Mouse (Mus musculus) neural tube, embryonic 14.5 days (tissue): ENCODE data around the gene Tm7sf2. TPM values are rescaled to one million over a fixed set of nuclear protein-coding genes. Genes with fewer than 3 reads are reported as not detected.

ENCODE experiments used
- ATAC-seq: fragments of 200-750 bp; cut with Nextera tagmentation; 2 replicates; pipeline ENCODE4 v1.8.0; 2017; ENCODE audit warnings: low read depth, mild to moderate bottlenecking, moderate TSS enrichment, moderate library complexity
- H3K27ac ChIP-seq: fragments of 300-500 bp; sonication (generic); 2 replicates; pipeline ENCODE4 v1.5.1; 2014; ENCODE audit warnings: low read depth, mild to moderate bottlenecking, control low read depth, low read length, moderate library complexity, mixed read lengths
- H3K27me3 ChIP-seq: fragments of 300-500 bp; sonication (generic); 2 replicates; pipeline ENCODE4 v1.6.1; 2014; ENCODE audit warnings: low read length; ENCODE audit not compliant: control insufficient read depth, insufficient read depth
- H3K36me3 ChIP-seq: fragments of 300-500 bp; sonication (generic); 2 replicates; pipeline ENCODE4 v1.6.1; 2014; ENCODE audit warnings: low read length, mixed read lengths; ENCODE audit not compliant: control insufficient read depth, insufficient read depth
- H3K4me1 ChIP-seq: fragments of 300-500 bp; sonication (generic); 2 replicates; pipeline ENCODE4 v1.6.1; 2014; ENCODE audit warnings: low read length; ENCODE audit not compliant: control insufficient read depth, insufficient read depth
- H3K4me2 ChIP-seq: fragments of 300-500 bp; sonication (generic); 2 replicates; pipeline ENCODE4 v1.6.1; 2014; ENCODE audit warnings: mild to moderate bottlenecking, low read depth, low read length, control low read depth
- H3K4me3 ChIP-seq: fragments of 300-500 bp; sonication (generic); 2 replicates; pipeline ENCODE4 v1.5.1; 2014; ENCODE audit warnings: low read depth, low read length, control low read depth, mixed read lengths
- H3K9ac ChIP-seq: fragments of 300-500 bp; sonication (generic); replicated peaks from 2 replicates; pipeline ENCODE4 v1.6.1; 2014; ENCODE audit warnings: low read depth, mild to moderate bottlenecking, control low read depth, low read length, mixed read lengths
- H3K9me3 ChIP-seq: fragments of 300-500 bp; sonication (generic); 2 replicates; pipeline ENCODE4 v1.6.1; 2016; ENCODE audit warnings: low read length; ENCODE audit not compliant: control insufficient read depth
- WGBS: fragments of 180-500 bp; shearing (Covaris S2); extraction: QIAGEN DNeasy Blood & Tissue Kit; methylation state at CpG from one replicate; pipeline ENCODE4 v1.1.7; 2014; 5-methylcytosine and 5-hydroxymethylcytosine counted together
- polyA plus RNA-seq: library from polyadenylated mRNA; unstranded; fragments of >200 nt; fragmentation: Nextera tagmentation; extraction: Ambion mirVana; gene quantifications from 2 replicates; pipeline ENCODE4 v1.2.1, GENCODE M21; 2014

Tm7sf2 gene
- polyA plus RNA-seq, 1 experiment from 2014 or later: 63.7 TPM

GRCm38 (mm10) chr19:6073889-6074288, 5.7 kb upstream of the Tm7sf2 start:
- H3K4me2 ChIP-seq: no peak overlapping the region
- no peak overlapping the region for H3K27ac ChIP-seq
- peaks cover 18% of the 10 kb centered on the region for H3K36me3 ChIP-seq
- H3K27me3 ChIP-seq: no peaks in the 10 kb centered on the region
- H3K9me3 ChIP-seq: no peaks in the 10 kb centered on the region
- peaks cover 11% of the 10 kb centered on the region for H3K4me1 ChIP-seq
- no peak for ATAC-seq
- no peak overlapping the region for H3K9ac ChIP-seq
- 88% methylated on average over 5 of the region's 5 CpGs for WGBS
- no peak overlapping the region for H3K4me3 ChIP-seq

GRCm38 (mm10) chr19:6071261-6071660, 3.1 kb upstream of the Tm7sf2 start:
- Histone ChIP-seq H3K27me3 (no peaks in the 10 kb centered on the region), H3K4me2 (no peak overlapping the region), H3K4me1 (peaks cover 15% of the 10 kb centered on the region), H3K4me3 (no peak overlapping the region), H3K36me3 (peaks cover 18% of the 10 kb centered on the region), H3K27ac (no peak overlapping the region), H3K9ac (no peak overlapping the region), H3K9me3 (no peaks in the 10 kb centered on the region)
- WGBS: 95% methylated on average over 19 of the region's 19 CpGs
- ATAC-seq: no peak

DNA sequence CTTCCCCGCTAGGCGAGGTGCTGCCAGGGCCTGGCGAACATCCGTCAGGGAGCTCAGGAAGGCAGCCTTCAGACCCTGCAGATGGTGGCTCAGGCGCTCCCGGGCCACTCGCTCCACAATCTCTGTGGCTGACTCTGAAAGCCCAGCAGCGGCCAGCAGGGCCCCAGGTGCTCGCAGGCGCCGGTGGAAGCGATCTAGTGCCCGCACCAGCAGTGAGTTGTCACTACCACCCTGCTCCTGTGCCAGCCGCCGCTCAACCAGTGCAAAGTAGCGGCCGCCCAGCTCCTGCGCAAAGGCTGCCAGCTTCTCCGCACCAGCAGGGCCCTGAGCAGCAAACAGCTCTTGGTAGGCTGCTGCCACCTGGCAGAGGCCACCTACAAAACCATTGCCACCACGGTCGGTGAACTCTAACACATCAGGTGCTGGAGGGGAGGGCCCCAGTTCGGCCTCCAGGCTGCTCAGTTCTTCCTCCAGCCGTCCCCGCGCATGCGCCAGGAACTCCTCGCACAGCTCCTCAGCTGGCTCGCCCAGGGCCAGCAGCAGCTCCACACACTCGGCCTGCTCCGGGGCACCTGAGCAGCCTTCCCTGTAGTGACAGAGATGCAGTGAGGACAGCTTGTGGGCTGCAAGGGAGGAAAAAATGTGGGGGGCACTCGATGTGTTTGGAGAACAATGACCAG, 2.5 kb upstream of the Tm7sf2 start:
- no peak for ATAC-seq
- 93% methylated on average over 31 of the region's 31 CpGs for WGBS
- Histone ChIP-seq H3K36me3 (peaks cover 18% of the 10 kb centered on the region), H3K4me1 (peaks cover 15% of the 10 kb centered on the region; the same call in 1 of the 2 replicates), H3K9me3 (no peaks in the 10 kb centered on the region), H3K4me2 (no peak overlapping the region), H3K27ac (no peak overlapping the region), H3K27me3 (no peaks in the 10 kb centered on the region), H3K9ac (no peak overlapping the region), H3K4me3 (no peak overlapping the region)

DNA sequence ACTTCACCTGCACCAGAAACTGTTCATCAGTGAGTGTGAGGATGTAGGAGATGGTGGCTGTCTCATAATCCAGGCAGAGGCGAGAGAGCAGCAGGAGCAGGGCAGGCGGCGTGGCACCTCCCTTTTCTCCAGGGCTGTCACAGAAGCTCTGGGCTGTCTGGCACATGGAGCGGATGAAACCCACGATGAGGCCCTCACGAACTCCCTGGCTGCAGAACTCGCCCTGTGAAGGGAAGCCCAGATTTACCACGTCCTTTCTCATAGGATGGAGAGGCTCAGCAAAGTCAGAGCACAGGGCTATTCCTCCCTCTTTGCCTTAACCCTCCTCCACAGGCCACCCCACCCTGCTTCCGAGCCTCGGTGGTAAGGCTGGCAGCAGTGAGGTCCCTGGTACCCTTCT, 1.7 kb upstream of the Tm7sf2 start:
- 97% methylated on average over 10 of the region's 10 CpGs for WGBS
- H3K9ac ChIP-seq: no peak overlapping the region

DNA sequence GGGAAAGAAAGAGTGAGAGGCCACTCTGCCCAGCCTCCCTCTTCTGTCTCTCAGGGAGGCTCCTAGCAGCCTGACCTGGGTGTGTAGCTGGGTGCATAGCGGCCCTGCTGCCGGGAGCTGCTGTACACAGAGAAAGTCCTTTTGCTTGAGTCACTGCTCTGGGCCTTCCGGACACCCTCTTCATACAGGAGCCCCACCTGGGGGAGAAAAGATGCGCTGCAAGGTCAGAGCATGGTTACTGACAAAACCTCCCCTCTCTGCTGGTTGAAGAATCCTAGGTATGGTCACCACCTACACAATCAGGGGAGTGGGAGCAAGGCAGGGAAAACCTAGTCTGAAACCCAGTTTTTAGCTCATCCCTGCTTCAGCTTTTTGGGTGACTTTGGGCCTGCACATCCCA, 778 bp upstream of the Tm7sf2 start:
- H3K9ac ChIP-seq: no peak overlapping the region
- H3K9me3 ChIP-seq: no peaks in the 10 kb centered on the region
- peaks cover 15% of the 10 kb centered on the region for H3K36me3 ChIP-seq
- no peak overlapping the region for H3K4me2 ChIP-seq
- H3K4me1 ChIP-seq: peaks cover 15% of the 10 kb centered on the region; the same call in 1 of the 2 replicates
- H3K4me3 ChIP-seq: no peak overlapping the region
- H3K27ac ChIP-seq: no peak overlapping the region
- no peaks in the 10 kb centered on the region for H3K27me3 ChIP-seq
- 89% methylated on average over 4 of the region's 4 CpGs for WGBS
- ATAC-seq: no peak

More for the DNA sequence above, 1.7 kb upstream of the Tm7sf2 start:
- no peak overlapping the region for H3K4me3 ChIP-seq
- no peaks in the 10 kb centered on the region for H3K9me3 ChIP-seq
- peaks cover 15% of the 10 kb centered on the region; the same call in 1 of the 2 replicates for H3K4me1 ChIP-seq
- no peak overlapping the region for H3K27ac ChIP-seq
- ATAC-seq: no peak
- peaks cover 18% of the 10 kb centered on the region for H3K36me3 ChIP-seq
- no peak overlapping the region for H3K4me2 ChIP-seq
- H3K27me3 ChIP-seq: no peaks in the 10 kb centered on the region

- peak overlapping the region; percentile 96 for H3K4me2 ChIP-seq
- H3K4me1 ChIP-seq: peaks cover 21% of the 10 kb centered on the region
- under 1% methylated on average over 30 of the region's 30 CpGs for WGBS
- peak overlapping the region; percentile 57 for H3K9ac ChIP-seq
- H3K27me3 ChIP-seq: no peaks in the 10 kb centered on the region
- H3K27ac ChIP-seq: peak overlapping the region; percentile 87
- peaks cover 12% of the 10 kb centered on the region for H3K36me3 ChIP-seq
- peak overlapping the region; percentile 47 for H3K4me3 ChIP-seq
- ATAC-seq: peak; percentile 75
- H3K9me3 ChIP-seq: no peaks in the 10 kb centered on the region
Observed at GRCm38 (mm10) chr19:6067011-6067723, 1.0 kb downstream of the Tm7sf2 start.

GRCm38 (mm10) chr19:6066571-6066970, 1.6 kb downstream of the Tm7sf2 start:
- H3K4me3 ChIP-seq: peak overlapping the region; percentile 47
- H3K9me3 ChIP-seq: no peaks in the 10 kb centered on the region
- peak; percentile 7 for ATAC-seq
- H3K27me3 ChIP-seq: no peaks in the 10 kb centered on the region
- H3K36me3 ChIP-seq: peaks cover 11% of the 10 kb centered on the region
- 31% methylated on average over 5 of the region's 5 CpGs for WGBS
- H3K27ac ChIP-seq: peak overlapping the region; percentile 87
- peaks cover 26% of the 10 kb centered on the region for H3K4me1 ChIP-seq
- peak overlapping the region; percentile 57 for H3K9ac ChIP-seq
- peak overlapping the region; percentile 96 for H3K4me2 ChIP-seq

GRCm38 (mm10) chr19:6063081-6063480, 5.1 kb downstream of the Tm7sf2 start:
- no peaks in the 10 kb centered on the region for H3K27me3 ChIP-seq
- H3K27ac ChIP-seq: no peak overlapping the region
- H3K4me3 ChIP-seq: no peak overlapping the region
- WGBS: 97% methylated on average over 6 of the region's 6 CpGs
- no peaks in the 10 kb centered on the region; the same call in 1 of the 2 replicates for H3K36me3 ChIP-seq
- H3K9me3 ChIP-seq: no peaks in the 10 kb centered on the region
- H3K4me2 ChIP-seq: no peak overlapping the region
- no peak overlapping the region for H3K9ac ChIP-seq
- peaks cover 29% of the 10 kb centered on the region for H3K4me1 ChIP-seq
- ATAC-seq: no peak

DNA sequence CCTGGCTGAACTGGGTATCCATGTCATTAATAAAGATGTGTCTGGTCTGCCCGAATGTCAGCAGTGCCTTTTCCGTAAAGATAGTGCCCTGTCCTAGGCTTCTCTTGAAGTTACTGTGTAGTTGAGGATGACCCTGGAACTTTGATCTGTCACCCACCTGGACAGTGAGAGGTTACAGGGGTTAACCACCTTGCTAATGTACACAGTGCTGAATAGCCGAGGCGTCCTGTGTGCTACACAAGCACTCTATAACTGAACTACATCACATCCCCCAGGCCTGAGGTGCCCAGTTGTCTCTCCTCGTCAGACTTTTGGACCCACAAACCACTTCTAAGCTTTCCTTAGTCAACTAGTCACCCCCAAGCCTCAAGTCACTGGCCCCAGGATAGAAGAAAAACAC, 5.8 kb downstream of the Tm7sf2 start:
- peak overlapping the region; percentile 87 for H3K9ac ChIP-seq
- H3K4me1 ChIP-seq: peaks cover 28% of the 10 kb centered on the region
- WGBS: 71% methylated on average over 5 of the region's 5 CpGs
- no peaks in the 10 kb centered on the region for H3K9me3 ChIP-seq
- no peaks in the 10 kb centered on the region; the same call in 1 of the 2 replicates for H3K36me3 ChIP-seq
- H3K27ac ChIP-seq: peak overlapping the region; percentile 85; the same call in 1 of the 2 replicates
- peak overlapping the region; percentile 84 for H3K4me3 ChIP-seq
- H3K4me2 ChIP-seq: peak overlapping the region; percentile 100
- no peaks in the 10 kb centered on the region for H3K27me3 ChIP-seq
- ATAC-seq: no peak
